Mouse (Mus musculus) neutrophil, adult 5-6 weeks (primary cell): ENCODE measurements around the gene Enho. TPM values are rescaled to one million over a fixed set of nuclear protein-coding genes. Genes with fewer than 3 reads are reported as not detected.

Experiments used
- ATAC-seq: fragments of 151-379, 151-347 bp; 2 replicates; pipeline ENCODE4 v1.8.0; 2017; ENCODE audit warnings: mild to moderate bottlenecking, moderate TSS enrichment; ENCODE audit not compliant: insufficient number of reproducible peaks, poor library complexity, low FRiP score, severe bottlenecking; ENCODE audit errors: extremely low read depth
- total RNA-seq: library from RNA; stranded (forward); fragments of 200-1000 nt; gene quantifications from 2 replicates; pipeline ENCODE4 v1.2.3, GENCODE M21; 2017

Enho gene
- total RNA-seq, 1 experiment from 2014 or later, result not detected

DNA sequence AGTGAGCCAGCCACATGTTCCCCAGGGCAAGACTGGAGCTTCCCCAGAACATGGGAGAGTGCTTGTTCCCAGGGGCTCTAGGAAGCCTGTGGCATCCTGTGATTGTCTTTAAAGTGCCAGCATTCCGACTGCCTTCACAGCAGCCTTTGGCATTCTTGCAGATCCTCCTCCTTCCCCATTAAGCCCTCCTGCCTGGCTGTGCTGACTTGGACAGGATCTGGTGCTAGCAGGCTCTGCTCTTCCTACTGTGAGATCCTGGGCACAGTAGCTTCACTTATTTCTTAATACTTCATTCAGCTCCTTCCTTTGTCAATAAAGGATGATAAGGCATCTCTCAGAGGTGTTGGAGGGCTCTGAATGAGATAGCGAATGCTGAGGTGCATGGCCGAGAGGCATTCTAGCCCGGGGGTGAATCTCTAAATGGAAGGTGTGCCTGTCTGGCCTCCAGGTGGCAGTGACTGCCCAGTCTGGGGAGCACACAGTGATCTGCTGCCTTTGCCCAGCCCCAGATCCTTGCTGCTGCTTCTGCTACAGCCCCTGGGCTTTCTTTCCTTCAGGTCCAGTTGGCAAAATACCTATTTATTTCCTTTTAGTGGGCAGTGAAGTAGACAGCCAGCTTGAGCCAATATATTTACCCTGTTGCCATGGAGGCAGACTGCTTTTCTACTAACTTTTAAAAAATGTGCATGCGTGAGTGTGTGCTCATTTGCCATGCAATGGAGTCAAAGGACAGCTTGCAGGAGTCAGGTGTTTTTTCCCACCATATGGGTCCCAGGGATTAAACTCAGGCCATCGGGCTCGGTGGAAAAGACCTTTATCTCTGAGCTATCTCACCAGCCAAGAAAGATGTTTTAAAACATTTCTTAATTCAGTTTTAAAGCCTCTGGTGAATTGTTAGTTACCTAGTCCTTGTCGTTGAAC is 35.4 kb downstream of the Enho start:
- ATAC-seq, result no peak

DNA sequence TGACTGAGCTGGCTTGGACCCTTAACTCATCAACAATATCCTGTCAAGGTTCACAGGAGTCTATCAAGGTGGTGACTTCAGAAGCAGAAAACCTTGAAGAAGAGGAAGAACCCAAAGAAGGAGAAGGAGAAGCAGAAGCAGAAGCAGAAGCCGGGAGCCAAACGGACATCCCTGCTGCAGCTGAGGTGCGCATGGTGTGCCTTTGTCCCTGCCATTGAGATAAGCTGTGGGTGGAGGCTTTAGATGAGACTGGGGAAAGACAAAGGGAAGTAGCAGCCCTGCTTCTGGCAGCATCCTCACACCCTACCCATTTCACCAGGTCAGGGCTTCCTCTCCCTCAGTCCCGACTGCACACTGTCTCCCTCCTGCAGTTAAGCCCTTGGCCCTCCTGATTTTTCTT is 37.3 kb downstream of the Enho start:
- ATAC-seq, result no peak

Other genes starting within 250 kb of the Enho start
- 2.9 and 3.3 TPM in 2 replicates for gene Kif24, start 175.4 kb downstream of the Enho start, total RNA-seq
- gene Nudt2, start 175.2 kb downstream of the Enho start, total RNA-seq, result 1.0 and 2.2 TPM in 2 replicates
- not detected in 2 replicates for gene AI464131, start 137.2 kb downstream of the Enho start, total RNA-seq
- gene 1110017D15Rik, start 123.0 kb downstream of the Enho start, total RNA-seq, result not detected in 2 replicates
- gene Fam219a, start 70.8 kb downstream of the Enho start, total RNA-seq, result 8.4 and 10.2 TPM in 2 replicates
- gene Dnaic1, start 70.5 kb downstream of the Enho start, total RNA-seq, result not detected in 2 replicates
- gene Cntfr, start 56.8 kb upstream of the Enho start, total RNA-seq, result not detected in 2 replicates
- gene Il11ra1, start 59.7 kb upstream of the Enho start, total RNA-seq, result 27.1 and 33.6 TPM in 2 replicates
- gene Rpp25l, start 73.2 kb upstream of the Enho start, total RNA-seq, result 14.4 and 15.5 TPM in 2 replicates
- 52.5 and 75.5 TPM in 2 replicates for gene Dctn3, start 82.8 kb upstream of the Enho start, total RNA-seq
- not detected in 2 replicates for gene Arid3c, start 90.8 kb upstream of the Enho start, total RNA-seq
- gene Galt, start 114.9 kb upstream of the Enho start, total RNA-seq, result 34.1 and 37.4 TPM in 2 replicates
- 17.9 and 20.7 TPM in 2 replicates for gene Sigmar1, start 115.8 kb upstream of the Enho start, total RNA-seq
- 2.9 and 5.6 TPM in 2 replicates for gene Ccl27a, start 133.9 kb upstream of the Enho start, total RNA-seq